Mouse (Mus musculus) testis, postnatal 14 days (tissue): ENCODE data around the gene Agxt2.

Source experiments
- DNase-seq: peaks from one replicate; pipeline ENCODE4 v3.0.0; 2021; ENCODE audit warnings: low spot score

The Agxt2 gene

DNA sequence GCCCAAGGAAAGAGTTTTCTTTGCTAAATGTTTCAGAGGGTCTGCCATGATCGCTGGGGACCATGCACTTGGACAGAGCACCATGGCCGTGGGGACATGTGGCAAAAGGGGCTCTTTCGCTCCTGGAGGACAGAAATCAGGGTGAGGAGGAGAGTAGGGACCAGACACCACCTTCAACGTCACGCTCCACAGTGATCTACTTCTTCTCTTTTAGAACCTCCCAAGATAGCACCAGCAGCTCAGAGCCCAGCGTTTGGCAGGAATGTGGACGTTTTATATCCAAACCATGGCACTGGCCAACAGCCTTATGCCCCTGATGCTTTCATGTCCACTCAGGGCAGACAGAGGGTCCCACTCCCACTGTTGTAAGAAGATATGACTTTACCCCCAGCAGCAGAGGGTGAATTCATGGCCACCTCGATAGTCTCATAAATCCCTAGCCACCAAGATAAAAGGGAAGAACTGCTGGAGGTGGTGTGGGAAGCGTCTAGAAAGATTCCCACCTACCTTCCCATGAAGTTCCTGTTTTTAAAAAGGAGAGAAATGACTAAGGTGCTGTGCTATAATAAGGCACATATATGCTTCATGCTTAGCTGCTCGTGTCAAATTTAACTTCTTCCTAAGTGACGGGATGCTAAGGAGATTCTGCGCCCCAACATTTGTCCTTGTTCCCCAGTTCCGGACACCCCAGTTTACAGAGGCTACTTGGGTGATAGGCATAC, 68.4 kb downstream of the Agxt2 start:
- DNase-seq = no peak

DNA sequence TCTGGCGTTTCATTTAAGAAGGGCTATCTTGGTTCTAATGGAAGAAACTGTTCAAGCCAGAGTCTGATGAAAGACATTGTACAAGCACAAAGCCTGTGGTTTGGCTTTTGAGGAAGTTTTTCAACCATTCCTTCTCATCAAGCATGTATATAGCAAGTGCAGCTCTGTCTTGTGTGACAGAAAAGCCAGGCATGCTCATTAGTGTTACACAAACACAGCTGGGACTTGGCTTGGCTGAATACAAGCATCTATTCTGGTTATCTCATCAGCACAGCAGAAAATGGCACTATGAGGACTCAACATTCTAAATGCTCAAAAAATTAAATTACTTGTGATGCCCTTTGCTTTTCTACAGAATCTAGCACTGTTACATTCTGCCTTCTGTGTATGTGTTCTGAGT, 78.6 kb downstream of the Agxt2 start:
- no peak for DNase-seq

DNA sequence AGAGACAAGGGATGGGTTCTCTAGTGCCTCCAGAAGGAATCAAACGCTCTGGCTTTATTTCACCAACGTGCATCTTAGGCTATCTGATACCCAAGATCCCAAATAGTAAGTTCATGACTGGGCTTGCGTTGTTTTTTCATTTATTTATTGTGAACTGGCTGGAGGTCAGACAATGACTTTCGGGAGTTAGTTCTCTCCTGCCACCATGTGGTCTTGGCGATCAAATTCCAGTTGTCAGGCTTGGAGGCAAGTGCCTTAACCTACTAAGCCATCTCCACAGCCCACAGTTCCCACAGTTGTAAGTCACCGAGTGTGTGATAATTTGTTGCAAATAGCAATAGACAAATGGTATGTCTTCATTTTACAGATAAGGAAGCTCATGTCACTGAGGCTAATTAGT, 81.6 kb downstream of the Agxt2 start:
- DNase-seq = no peak

DNA sequence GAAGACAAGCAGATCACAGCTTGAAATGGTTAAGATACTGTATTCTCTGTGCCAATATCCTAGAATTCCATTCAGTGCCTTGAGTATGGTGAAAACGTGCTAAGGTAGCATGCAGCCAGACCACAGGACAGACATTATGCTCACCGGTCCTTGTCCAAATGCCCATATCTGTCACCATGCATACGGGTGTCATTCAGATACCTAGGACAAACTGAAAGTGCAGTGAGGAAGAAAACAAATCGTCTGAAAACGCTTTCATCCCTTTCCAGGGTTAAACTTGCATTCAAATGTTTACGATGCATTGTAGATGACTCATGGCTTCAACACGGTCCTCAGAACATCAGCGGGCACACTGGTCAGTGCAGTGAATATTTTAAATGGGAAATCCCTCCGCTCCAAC, 83.2 kb downstream of the Agxt2 start:
- DNase-seq = no peak

DNA sequence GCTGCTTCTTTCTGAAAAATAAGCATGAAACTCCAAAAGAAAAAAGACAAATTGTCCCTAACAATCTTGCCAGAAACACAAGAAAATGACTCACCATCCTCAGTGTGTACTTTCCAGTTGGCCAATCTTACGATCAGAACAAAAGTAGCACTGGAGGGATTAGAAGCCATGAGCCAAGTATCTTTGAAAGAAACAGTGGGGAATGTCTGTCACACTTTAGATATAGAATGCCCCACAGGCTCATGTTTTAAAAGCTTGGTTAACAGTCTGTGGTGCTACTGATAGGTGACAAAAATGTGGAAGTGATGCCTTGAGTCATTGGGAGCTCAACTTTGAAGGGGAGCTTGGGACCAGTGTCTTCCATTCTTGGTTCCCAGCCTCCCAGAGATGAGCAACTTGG, 83.9 kb downstream of the Agxt2 start:
- DNase-seq = no peak

DNA sequence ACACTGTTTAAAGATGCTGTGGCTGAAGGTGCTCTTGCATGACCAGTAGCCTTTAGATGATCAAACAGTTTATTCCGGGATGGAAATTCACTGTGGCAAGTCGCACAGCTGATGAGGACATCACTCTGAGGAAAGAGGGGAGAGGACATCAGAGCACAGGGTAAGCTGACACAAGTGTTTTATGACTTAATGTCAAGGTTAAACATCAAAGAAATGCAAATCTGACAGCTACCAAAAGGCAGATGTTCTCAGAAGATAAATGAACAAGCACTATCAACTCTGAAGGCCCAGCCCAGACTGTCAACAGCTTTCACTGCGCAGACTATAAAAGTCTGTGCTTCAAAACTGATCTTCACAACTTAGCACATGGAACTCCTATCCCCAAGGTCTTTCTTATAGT, 88.8 kb downstream of the Agxt2 start:
- DNase-seq = no peak
